In genomic region chr17:34026917-34027655, GRCm38 (mm10) we compare ENCODE assay signal across 8 mouse cellular contexts. TPM values are rescaled to one million over a fixed set of nuclear protein-coding genes. Genes with fewer than 3 reads are reported as not detected.
DNase-seq lines count a peak whose midpoint lies in the region; ATAC-seq and TF ChIP-seq lines count a peak whose summit lies in the region.

No protein-coding gene starts in this region.

- ATAC-seq in heart, embryonic 11.5 days (replicated peaks; ENCODE audit: insufficient number of reproducible peaks, low FRiP score, low TSS enrichment), result no peak
- no peak for ATAC-seq in midbrain, embryonic 11.5 days (ENCODE audit: low FRiP score)
- ATAC-seq in stomach, embryonic 15.5 days (ENCODE audit: insufficient read depth, low FRiP score, low read depth), result no peak

- H3K4me3 ChIP-seq in layer of hippocampus, adult 2 months, result peak overlapping the region; percentile 81
- peak overlapping the region; percentile 71 for H3K4me3 ChIP-seq in heart, embryonic 11.5 days (ENCODE audit: low read depth, low read length)
- H3K4me3 ChIP-seq in midbrain, embryonic 11.5 days (ENCODE audit: low read depth, low read length), result peak overlapping the region; percentile 98
- H3K4me3 ChIP-seq in stomach, embryonic 15.5 days (replicated peaks), result peak overlapping the region; percentile 56

- no peaks in the 10 kb centered on the region for H3K9me3 ChIP-seq in heart, embryonic 11.5 days (replicated peaks; ENCODE audit: control insufficient read depth, low read length)
- peaks cover 3% of the 10 kb centered on the region; the same call in 1 of the 2 replicates for H3K9me3 ChIP-seq in midbrain, embryonic 11.5 days (ENCODE audit: control insufficient read depth, low read length)
- no peaks in the 10 kb centered on the region for H3K9me3 ChIP-seq in stomach, embryonic 15.5 days

- H3K36me3 ChIP-seq in heart, embryonic 11.5 days (ENCODE audit: control insufficient read depth, insufficient read depth, low read length), result peaks cover 19% of the 10 kb centered on the region
- H3K36me3 ChIP-seq in midbrain, embryonic 11.5 days (ENCODE audit: control insufficient read depth, insufficient read depth, low read length), result peaks cover 23% of the 10 kb centered on the region
- peaks cover 21% of the 10 kb centered on the region for H3K36me3 ChIP-seq in stomach, embryonic 15.5 days

- H3K27ac ChIP-seq in layer of hippocampus, adult 2 months, result peak overlapping the region; percentile 90
- H3K27ac ChIP-seq in heart, embryonic 11.5 days (ENCODE audit: low read depth, low read length), result peak overlapping the region; percentile 73
- peak overlapping the region; percentile 100 for H3K27ac ChIP-seq in midbrain, embryonic 11.5 days (ENCODE audit: low read depth, low read length)
- peak overlapping the region; percentile 78 for H3K27ac ChIP-seq in stomach, embryonic 15.5 days

- no peaks in the 10 kb centered on the region for H3K27me3 ChIP-seq in heart, embryonic 11.5 days (ENCODE audit: control insufficient read depth, insufficient read depth, low read length)
- no peaks in the 10 kb centered on the region for H3K27me3 ChIP-seq in midbrain, embryonic 11.5 days (ENCODE audit: control insufficient read depth, insufficient read depth, low read length)
- no peaks in the 10 kb centered on the region for H3K27me3 ChIP-seq in stomach, embryonic 15.5 days (replicated peaks)

- H3K4me1 ChIP-seq in heart, embryonic 11.5 days (ENCODE audit: control insufficient read depth, insufficient read depth, low read length), result peaks cover 47% of the 10 kb centered on the region
- H3K4me1 ChIP-seq in midbrain, embryonic 11.5 days (ENCODE audit: control insufficient read depth, insufficient read depth, low read length), result peaks cover 51% of the 10 kb centered on the region
- peaks cover 57% of the 10 kb centered on the region for H3K4me1 ChIP-seq in stomach, embryonic 15.5 days

- DNase-seq in layer of hippocampus, adult 2 months (ENCODE audit: low spot score in 2 of 2), result no peak
- DNase-seq in layer of hippocampus, adult 18-20 months (ENCODE audit: low spot score in 2 of 2), result no peak
- peak; percentile 69 for DNase-seq in adrenal gland, postnatal 14 days
- DNase-seq in kidney, postnatal 14 days, result peak; percentile 24
- peak; percentile 93 for DNase-seq in midbrain, embryonic 11.5 days (ENCODE audit: low spot score, missing footprints)
- no peak for DNase-seq in urinary bladder, postnatal 36 days (ENCODE audit: low spot score in 2 of 2)

- H3K4me2 ChIP-seq in heart, embryonic 11.5 days, result peak overlapping the region; percentile 97
- H3K4me2 ChIP-seq in midbrain, embryonic 11.5 days, result peak overlapping the region; percentile 97
- peak overlapping the region; percentile 94 for H3K4me2 ChIP-seq in stomach, embryonic 15.5 days

- peak overlapping the region; percentile 78 for H3K9ac ChIP-seq in heart, embryonic 11.5 days (ENCODE audit: low read depth, low read length)
- H3K9ac ChIP-seq in midbrain, embryonic 11.5 days (ENCODE audit: low read length), result peak overlapping the region; percentile 100
- peak overlapping the region; percentile 46 for H3K9ac ChIP-seq in stomach, embryonic 15.5 days

- WGBS in heart, embryonic 11.5 days (ENCODE audit: insufficient replicate concordance), result 10% methylated on average over 36 of the region's 36 CpGs
- 5% methylated on average over 29 of the region's 36 CpGs for WGBS in midbrain, embryonic 11.5 days
- WGBS in stomach, embryonic 15.5 days, result 11% methylated on average over 36 of the region's 36 CpGs

- TF ChIP-seq CTCF in layer of hippocampus, adult 2 months (conservative IDR thresholded peaks at IDR 0.05), result no peak

RNA-seq across cellular contexts. Expression of gene H2-Ke6, which starts 0.8 kb away (rescaled TPM):
- 10 to 100 TPM; 55.6 to 59.5 TPM for total RNA-seq in layer of hippocampus, adult 2 months (2021)
- total RNA-seq in layer of hippocampus, adult 18-20 months (2021), result 10 to 100 TPM; 59.7 to 63.9 TPM
- total RNA-seq in adrenal gland, postnatal 14 days (2021), result 207 and 212 TPM in 2 replicates
- polyA plus RNA-seq in heart, embryonic 11.5 days (2014; fragmentation: Nextera tagmentation; extraction: Ambion mirVana), result 29.4 and 35.5 TPM in 2 replicates
- 95.4 and 99.0 TPM in 2 replicates for polyA plus RNA-seq in midbrain, embryonic 11.5 days (2014; fragmentation: Nextera tagmentation; extraction: Ambion mirVana)
- polyA plus RNA-seq in stomach, embryonic 15.5 days (2015; fragmentation: Nextera tagmentation; extraction: Ambion mirVana), result 50.8 and 58.4 TPM in 2 replicates

RNA-seq across cellular contexts. Expression of gene Ring1, which starts 2.6 kb away (rescaled TPM):
- total RNA-seq in layer of hippocampus, adult 2 months (2021), result 10 to 100 TPM; 39.6 to 45.2 TPM
- 10 to 100 TPM; 39.0 to 40.8 TPM for total RNA-seq in layer of hippocampus, adult 18-20 months (2021)
- 36.6 and 42.5 TPM in 2 replicates for total RNA-seq in adrenal gland, postnatal 14 days (2021)
- polyA plus RNA-seq in heart, embryonic 11.5 days (2014; fragmentation: Nextera tagmentation; extraction: Ambion mirVana), result 3.9 and 4.4 TPM in 2 replicates
- 5.5 and 7.1 TPM in 2 replicates for polyA plus RNA-seq in midbrain, embryonic 11.5 days (2014; fragmentation: Nextera tagmentation; extraction: Ambion mirVana)
- 19.3 and 21.0 TPM in 2 replicates for polyA plus RNA-seq in stomach, embryonic 15.5 days (2015; fragmentation: Nextera tagmentation; extraction: Ambion mirVana)

RNA-seq across cellular contexts. Expression of gene Slc39a7, which starts 4.4 kb away (rescaled TPM):
- 10 to 100 TPM; 97.7 to 98.9 TPM for total RNA-seq in layer of hippocampus, adult 2 months (2021)
- 100 to 1,000 TPM in 1 of 2 experiments, 10 to 100 TPM in 1; 90.7 to 105 TPM for total RNA-seq in layer of hippocampus, adult 18-20 months (2021)
- 127 and 161 TPM in 2 replicates for total RNA-seq in adrenal gland, postnatal 14 days (2021)
- polyA plus RNA-seq in heart, embryonic 11.5 days (2014; fragmentation: Nextera tagmentation; extraction: Ambion mirVana), result 61.4 and 67.2 TPM in 2 replicates
- 85.1 and 97.4 TPM in 2 replicates for polyA plus RNA-seq in midbrain, embryonic 11.5 days (2014; fragmentation: Nextera tagmentation; extraction: Ambion mirVana)
- polyA plus RNA-seq in stomach, embryonic 15.5 days (2015; fragmentation: Nextera tagmentation; extraction: Ambion mirVana), result 169 and 199 TPM in 2 replicates

RNA-seq across cellular contexts. Expression of gene Rxrb, which starts 4.5 kb away (rescaled TPM):
- 10 to 100 TPM; 80.6 to 85.5 TPM for total RNA-seq in layer of hippocampus, adult 2 months (2021)
- total RNA-seq in layer of hippocampus, adult 18-20 months (2021), result 10 to 100 TPM; 77.1 to 85.8 TPM
- total RNA-seq in adrenal gland, postnatal 14 days (2021), result 54.5 and 66.6 TPM in 2 replicates
- polyA plus RNA-seq in heart, embryonic 11.5 days (2014; fragmentation: Nextera tagmentation; extraction: Ambion mirVana), result 13.8 and 14.6 TPM in 2 replicates
- 17.2 and 17.9 TPM in 2 replicates for polyA plus RNA-seq in midbrain, embryonic 11.5 days (2014; fragmentation: Nextera tagmentation; extraction: Ambion mirVana)
- polyA plus RNA-seq in stomach, embryonic 15.5 days (2015; fragmentation: Nextera tagmentation; extraction: Ambion mirVana), result 43.6 and 45.0 TPM in 2 replicates

RNA-seq across cellular contexts. Expression of gene Col11a2, which starts 12.2 kb away (rescaled TPM):
- 10 to 100 TPM; 18.9 to 23.1 TPM for total RNA-seq in layer of hippocampus, adult 2 months (2021)
- 10 to 100 TPM; 22.5 to 23.4 TPM for total RNA-seq in layer of hippocampus, adult 18-20 months (2021)
- total RNA-seq in adrenal gland, postnatal 14 days (2021), result 1.1 and 2.6 TPM in 2 replicates
- 0.31 and 0.70 TPM in 2 replicates for polyA plus RNA-seq in heart, embryonic 11.5 days (2014; fragmentation: Nextera tagmentation; extraction: Ambion mirVana)
- 0.52 and 1.4 TPM in 2 replicates for polyA plus RNA-seq in midbrain, embryonic 11.5 days (2014; fragmentation: Nextera tagmentation; extraction: Ambion mirVana)
- polyA plus RNA-seq in stomach, embryonic 15.5 days (2015; fragmentation: Nextera tagmentation; extraction: Ambion mirVana), result 1.3 and 1.5 TPM in 2 replicates

Comparison
In these comparisons a context has a peak if more than half of its experiments do, and no peak if none do; other contexts are left out.
1. DNase-seq: peak in adrenal gland, postnatal 14 days (single experiment), kidney, postnatal 14 days (single experiment) and midbrain, embryonic 11.5 days (single experiment); none in layer of hippocampus, adult 2 months (0 of 2), layer of hippocampus, adult 18-20 months (0 of 2) and urinary bladder, postnatal 36 days (0 of 2).
2. H3K9ac ChIP-seq: peak in every context shown above with its lines; median percentile 100 in midbrain, embryonic 11.5 days; 78 in heart, embryonic 11.5 days; 46 in stomach, embryonic 15.5 days.
3. Peak in every context shown above with its lines, with median percentiles within 50 percentile points of each other: H3K27ac ChIP-seq, H3K4me3 ChIP-seq and H3K4me2 ChIP-seq.